Mouse (Mus musculus): ENCODE measurements around the gene Sync. TPM values are rescaled to one million over a fixed set of nuclear protein-coding genes. Genes with fewer than 3 reads are reported as not detected.

Gene Sync
- polyA plus RNA-seq, 1 experiment = 0.88 TPM

DNA sequence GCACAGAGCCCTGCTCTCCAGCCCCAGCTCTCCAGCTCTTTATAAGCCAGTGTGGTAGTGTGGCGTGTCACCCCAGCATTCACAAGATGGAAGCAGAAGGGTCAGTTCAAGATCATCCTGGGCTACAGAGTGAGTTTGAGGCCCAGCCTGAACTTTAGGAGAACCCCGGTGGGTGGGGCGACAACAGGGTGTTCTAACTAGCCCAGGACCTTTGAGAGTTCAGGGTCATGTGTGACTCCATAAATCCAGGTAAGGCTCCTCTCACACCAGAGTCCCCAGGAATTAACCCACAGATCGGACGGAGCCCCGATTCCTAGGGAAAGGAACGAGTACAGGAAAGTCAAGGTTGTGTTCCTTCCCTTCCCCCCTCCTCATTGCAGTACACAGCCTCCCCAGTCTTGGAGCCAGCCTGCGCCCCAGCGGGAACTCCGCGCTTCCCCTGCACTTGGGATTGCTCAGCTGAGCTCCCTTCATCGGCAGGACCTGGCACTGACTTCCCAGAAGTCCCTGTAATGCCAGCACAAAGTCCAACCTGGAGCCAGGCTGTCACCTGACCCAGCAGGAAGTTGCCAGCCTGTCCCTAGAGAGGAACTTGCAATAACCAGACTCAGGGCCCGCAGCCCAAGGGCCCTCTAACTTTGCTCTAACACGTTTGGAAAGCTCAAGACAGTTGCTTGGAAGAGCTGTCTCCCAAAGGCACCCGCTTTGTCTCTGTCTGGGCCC lies 36.5 kb upstream of the Sync start:
- H3K4me3 ChIP-seq (ENCODE audit: control insufficient read depth, insufficient read depth, low read length) = no peak overlapping the region
- H3K36me3 ChIP-seq (ENCODE audit: control insufficient read depth, insufficient read depth, low read length) = no peaks in the 10 kb centered on the region
- TF ChIP-seq CTCF (IDR thresholded peaks at IDR 0.05; ENCODE audit: borderline replicate concordance, control insufficient read depth, extremely low read depth, insufficient read depth, low read length, poor library complexity) (no peak), POLR2A (IDR thresholded peaks at IDR 0.05; ENCODE audit: control insufficient read depth, extremely low read depth, insufficient read depth, low read length, poor library complexity) (no peak)
- H3K4me1 ChIP-seq (replicated peaks; ENCODE audit: control insufficient read depth, insufficient read depth, low read length) = peaks cover 7% of the 10 kb centered on the region
- WGBS = 78% methylated on average over 15 of the region's 15 CpGs
- H3K27ac ChIP-seq (ENCODE audit: control insufficient read depth, insufficient read depth, low read length) = no peak overlapping the region
- peaks cover 3% of the 10 kb centered on the region for H3K27me3 ChIP-seq (ENCODE audit: control insufficient read depth, insufficient read depth, low read length)
- DNase-seq = no peak

DNA sequence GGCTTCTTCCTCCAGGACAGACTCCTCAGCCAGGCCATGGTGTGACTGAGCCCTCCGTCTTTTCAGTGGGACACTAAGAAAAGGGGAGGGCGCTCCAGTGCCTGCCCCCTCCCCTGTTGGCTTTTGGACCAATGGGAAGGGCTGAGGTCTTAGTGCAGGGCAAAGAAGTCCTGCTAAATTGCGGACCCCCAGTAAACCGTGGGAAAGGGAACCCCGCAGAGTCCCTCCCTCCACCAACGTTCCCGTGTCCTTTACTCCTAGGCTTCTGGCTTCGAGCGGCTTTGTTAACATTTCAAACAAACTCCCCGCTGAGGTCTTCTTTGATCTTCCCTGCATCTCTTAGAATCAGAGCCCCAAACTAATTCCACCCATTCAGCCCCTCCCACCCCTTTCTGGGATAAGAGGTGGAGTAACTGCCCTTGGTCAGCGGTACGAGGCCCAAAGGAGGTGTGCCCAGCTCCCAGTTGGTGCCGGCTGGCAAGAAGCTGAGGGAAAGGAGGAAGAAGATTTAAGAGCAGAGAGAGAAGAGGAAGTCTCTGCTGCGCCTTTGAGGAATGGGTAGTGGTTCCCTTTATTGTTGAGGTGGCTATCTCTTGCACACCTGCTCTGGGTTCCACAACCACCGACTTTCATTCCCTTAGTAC lies 35.8 kb upstream of the Sync start:
- Histone ChIP-seq H3K4me3 (ENCODE audit: control insufficient read depth, insufficient read depth, low read length) (no peak overlapping the region), H3K36me3 (ENCODE audit: control insufficient read depth, insufficient read depth, low read length) (no peaks in the 10 kb centered on the region), H3K27ac (ENCODE audit: control insufficient read depth, insufficient read depth, low read length) (no peak overlapping the region), H3K4me1 (replicated peaks; ENCODE audit: control insufficient read depth, insufficient read depth, low read length) (peaks cover 14% of the 10 kb centered on the region), H3K27me3 (ENCODE audit: control insufficient read depth, insufficient read depth, low read length) (peaks cover 3% of the 10 kb centered on the region)
- WGBS = 10% methylated on average over 15 of the region's 15 CpGs
- TF ChIP-seq CTCF (IDR thresholded peaks at IDR 0.05; ENCODE audit: borderline replicate concordance, control insufficient read depth, extremely low read depth, insufficient read depth, low read length, poor library complexity) = no peak
- TF ChIP-seq POLR2A (IDR thresholded peaks at IDR 0.05; ENCODE audit: control insufficient read depth, extremely low read depth, insufficient read depth, low read length, poor library complexity) = no peak
- no peak for DNase-seq

DNA sequence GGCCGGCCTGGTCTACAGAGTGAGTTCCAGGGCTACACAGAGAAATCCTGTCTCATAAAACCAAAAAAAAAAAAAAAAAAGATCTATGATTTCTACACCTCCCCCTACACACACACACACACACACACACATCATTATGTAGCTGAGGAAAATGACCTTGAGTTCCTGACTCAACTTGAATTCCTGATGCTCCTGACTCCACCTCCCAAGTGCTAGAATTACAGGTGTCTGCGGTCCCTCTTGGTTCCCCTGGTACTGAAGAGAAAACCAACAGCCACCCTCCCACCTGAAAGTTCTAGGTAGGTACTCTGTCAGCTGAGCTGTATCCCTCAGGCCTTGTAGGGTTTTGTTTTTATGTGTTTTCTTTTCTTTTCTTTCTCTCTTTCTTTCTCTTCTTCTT lies 34.9 kb upstream of the Sync start:
- peaks cover 3% of the 10 kb centered on the region for H3K27me3 ChIP-seq (ENCODE audit: control insufficient read depth, insufficient read depth, low read length)

DNA sequence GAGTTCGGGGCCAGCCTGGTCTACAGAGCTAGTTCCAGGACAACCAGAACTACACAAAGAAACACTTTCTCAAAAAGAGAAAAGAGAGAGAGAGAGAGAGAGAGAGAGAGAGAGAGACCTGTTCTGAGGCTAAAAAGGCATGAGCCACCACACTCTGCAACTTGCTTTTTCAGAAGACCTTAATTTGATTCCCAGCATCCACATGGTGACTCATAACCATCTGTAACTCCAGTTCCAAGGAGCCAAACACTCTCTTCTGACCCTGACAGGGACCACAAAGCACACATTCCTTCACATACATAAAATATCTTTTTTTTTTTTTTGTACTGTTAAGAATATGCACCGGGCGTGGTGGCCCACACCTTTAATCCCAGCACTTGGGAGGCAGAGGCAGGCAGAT lies 32.8 kb upstream of the Sync start:
- 94% methylated on average over 3 of the region's 3 CpGs for WGBS
- Histone ChIP-seq H3K27ac (ENCODE audit: control insufficient read depth, insufficient read depth, low read length) (no peak overlapping the region), H3K36me3 (ENCODE audit: control insufficient read depth, insufficient read depth, low read length) (no peaks in the 10 kb centered on the region), H3K4me1 (replicated peaks; ENCODE audit: control insufficient read depth, insufficient read depth, low read length) (peaks cover 15% of the 10 kb centered on the region), H3K4me3 (ENCODE audit: control insufficient read depth, insufficient read depth, low read length) (no peak overlapping the region), H3K27me3 (ENCODE audit: control insufficient read depth, insufficient read depth, low read length) (no peaks in the 10 kb centered on the region)
- TF ChIP-seq CTCF (IDR thresholded peaks at IDR 0.05; ENCODE audit: borderline replicate concordance, control insufficient read depth, extremely low read depth, insufficient read depth, low read length, poor library complexity) (no peak), POLR2A (IDR thresholded peaks at IDR 0.05; ENCODE audit: control insufficient read depth, extremely low read depth, insufficient read depth, low read length, poor library complexity) (no peak)
- DNase-seq = no peak

More for the DNA sequence above, 34.9 kb upstream of the Sync start:
- Histone ChIP-seq H3K4me1 (replicated peaks; ENCODE audit: control insufficient read depth, insufficient read depth, low read length) (peaks cover 15% of the 10 kb centered on the region), H3K36me3 (ENCODE audit: control insufficient read depth, insufficient read depth, low read length) (no peaks in the 10 kb centered on the region), H3K4me3 (ENCODE audit: control insufficient read depth, insufficient read depth, low read length) (no peak overlapping the region), H3K27ac (ENCODE audit: control insufficient read depth, insufficient read depth, low read length) (no peak overlapping the region)
- TF ChIP-seq CTCF (IDR thresholded peaks at IDR 0.05; ENCODE audit: borderline replicate concordance, control insufficient read depth, extremely low read depth, insufficient read depth, low read length, poor library complexity) (no peak), POLR2A (IDR thresholded peaks at IDR 0.05; ENCODE audit: control insufficient read depth, extremely low read depth, insufficient read depth, low read length, poor library complexity) (no peak)
- WGBS = 88% methylated on average over 2 of the region's 2 CpGs
- no peak for DNase-seq

DNA sequence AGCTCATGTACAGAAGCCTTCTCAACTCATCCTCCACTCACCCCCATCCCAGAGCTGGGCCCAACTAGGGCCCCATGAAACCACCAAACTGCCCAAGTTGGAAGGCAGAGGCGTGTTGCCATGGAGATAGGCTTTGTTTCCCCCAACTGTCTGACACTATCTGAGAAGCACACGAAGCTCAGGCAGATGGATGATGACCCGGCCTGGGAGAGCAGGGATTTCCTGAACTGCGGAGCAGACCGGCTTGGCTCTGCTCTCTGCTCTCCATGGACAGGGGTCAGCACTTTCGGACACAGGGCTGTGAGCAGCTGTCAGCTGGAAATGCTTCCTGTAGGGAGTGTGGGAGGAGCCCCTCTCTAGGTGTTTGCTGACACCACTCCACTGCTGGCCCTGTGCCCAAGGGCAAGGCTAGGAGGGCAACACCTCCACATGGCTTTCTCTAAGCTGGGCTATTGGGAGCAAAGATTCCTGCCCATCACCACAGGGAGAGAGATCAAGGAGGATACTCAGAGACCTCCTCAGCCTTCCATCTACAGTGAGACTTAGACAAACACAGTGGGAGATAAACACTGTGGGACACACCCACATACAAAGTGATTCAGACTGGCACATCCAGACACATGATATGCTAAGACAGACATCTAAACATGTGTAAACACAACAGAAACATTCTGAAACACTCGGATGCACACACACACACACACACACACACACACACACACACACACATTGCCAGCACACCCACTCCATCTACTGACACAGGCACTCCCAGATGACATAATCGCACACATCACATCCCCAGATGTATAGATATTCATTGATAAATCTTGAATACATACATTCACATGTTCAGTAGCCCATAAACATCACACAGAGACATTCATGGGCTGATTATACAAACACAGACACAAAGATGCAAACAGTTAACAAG lies 30.7 kb upstream of the Sync start:
- Histone ChIP-seq H3K36me3 (ENCODE audit: control insufficient read depth, insufficient read depth, low read length) (no peaks in the 10 kb centered on the region), H3K27me3 (ENCODE audit: control insufficient read depth, insufficient read depth, low read length) (no peaks in the 10 kb centered on the region), H3K27ac (ENCODE audit: control insufficient read depth, insufficient read depth, low read length) (no peak overlapping the region), H3K4me3 (ENCODE audit: control insufficient read depth, insufficient read depth, low read length) (no peak overlapping the region), H3K4me1 (replicated peaks; ENCODE audit: control insufficient read depth, insufficient read depth, low read length) (peaks cover 10% of the 10 kb centered on the region)
- DNase-seq = no peak
- no peak for TF ChIP-seq POLR2A (IDR thresholded peaks at IDR 0.05; ENCODE audit: control insufficient read depth, extremely low read depth, insufficient read depth, low read length, poor library complexity)
- TF ChIP-seq CTCF (IDR thresholded peaks at IDR 0.05; ENCODE audit: borderline replicate concordance, control insufficient read depth, extremely low read depth, insufficient read depth, low read length, poor library complexity) = no peak
- 25% methylated on average over 8 of the region's 8 CpGs for WGBS

DNA sequence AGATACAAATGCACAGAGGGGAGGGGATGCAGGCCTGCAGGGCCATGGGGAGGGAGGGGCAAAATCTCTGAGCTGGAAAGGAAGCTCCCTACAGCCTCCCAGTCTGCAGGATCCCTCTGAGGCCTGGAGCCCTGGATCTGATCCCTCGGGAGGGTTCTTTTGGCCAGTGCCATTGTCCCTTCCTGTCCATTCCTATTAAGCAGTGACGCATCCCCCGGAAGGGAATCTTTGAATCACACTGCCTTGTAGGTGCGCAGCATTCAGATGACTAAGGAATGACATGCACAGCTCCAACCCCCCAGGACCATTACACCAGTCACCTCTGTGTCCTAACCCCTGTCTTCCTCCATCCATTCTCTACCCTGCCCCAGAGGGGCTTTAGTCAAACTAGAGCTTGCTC lies 28.3 kb upstream of the Sync start:
- no peak overlapping the region for H3K27ac ChIP-seq (ENCODE audit: control insufficient read depth, insufficient read depth, low read length)
- 99% methylated on average over 4 of the region's 4 CpGs for WGBS
- H3K27me3 ChIP-seq (ENCODE audit: control insufficient read depth, insufficient read depth, low read length) = no peaks in the 10 kb centered on the region
- TF ChIP-seq CTCF (IDR thresholded peaks at IDR 0.05; ENCODE audit: borderline replicate concordance, control insufficient read depth, extremely low read depth, insufficient read depth, low read length, poor library complexity) (no peak), POLR2A (IDR thresholded peaks at IDR 0.05; ENCODE audit: control insufficient read depth, extremely low read depth, insufficient read depth, low read length, poor library complexity) (no peak)
- peaks cover 21% of the 10 kb centered on the region for H3K4me1 ChIP-seq (replicated peaks; ENCODE audit: control insufficient read depth, insufficient read depth, low read length)
- H3K36me3 ChIP-seq (ENCODE audit: control insufficient read depth, insufficient read depth, low read length) = no peaks in the 10 kb centered on the region
- no peak overlapping the region for H3K4me3 ChIP-seq (ENCODE audit: control insufficient read depth, insufficient read depth, low read length)
- no peak for DNase-seq

All from thymus, adult 2 months (tissue).